Mouse (Mus musculus) stomach, embryonic 15.5 days (tissue): ENCODE results near the gene Zfp64. TPM values are rescaled to one million over a fixed set of nuclear protein-coding genes. Genes with fewer than 3 reads are reported as not detected.
"Not testable (repeated sequence)": the region's sequence is repeated elsewhere in the genome, so short reads cannot be mapped to it uniquely, and the experiment has no call there.

Source experiments
- ATAC-seq: fragments of 200-750 bp; cut with Nextera tagmentation; 2 replicates; pipeline ENCODE4 v1.8.0; 2017; ENCODE audit warnings: low read depth, moderate number of reproducible peaks, moderate TSS enrichment; ENCODE audit not compliant: insufficient read depth, low FRiP score
- H3K27ac ChIP-seq: fragments of 300-500 bp; sonication (generic); 2 replicates; pipeline ENCODE4 v1.5.1; 2015; ENCODE audit warnings: mild to moderate bottlenecking, inconsistent platforms
- H3K27me3 ChIP-seq: fragments of 300-500 bp; sonication (generic); replicated peaks from 2 replicates; pipeline ENCODE4 v1.6.1; 2015; ENCODE audit warnings: inconsistent platforms
- H3K36me3 ChIP-seq: fragments of 300-500 bp; sonication (generic); 2 replicates; pipeline ENCODE4 v1.6.1; 2015; ENCODE audit warnings: inconsistent platforms
- H3K4me1 ChIP-seq: fragments of 300-500 bp; sonication (generic); 2 replicates; pipeline ENCODE4 v1.6.1; 2015; ENCODE audit warnings: inconsistent platforms
- H3K4me2 ChIP-seq: fragments of 300-500 bp; sonication (generic); 2 replicates; pipeline ENCODE4 v1.6.1; 2015; ENCODE audit warnings: mild to moderate bottlenecking, inconsistent platforms
- H3K4me3 ChIP-seq: fragments of 300-500 bp; sonication (generic); replicated peaks from 2 replicates; pipeline ENCODE4 v1.5.1; 2015; ENCODE audit warnings: inconsistent platforms
- H3K9ac ChIP-seq: fragments of 300-500 bp; sonication (generic); 2 replicates; pipeline ENCODE4 v1.6.1; 2015; ENCODE audit warnings: inconsistent platforms
- H3K9me3 ChIP-seq: fragments of 300-500 bp; sonication (generic); 2 replicates; pipeline ENCODE4 v1.6.1; 2016; ENCODE audit warnings: inconsistent platforms
- WGBS: fragments of 180-500 bp; shearing (Covaris S2); methylation state at CpG from one replicate; pipeline ENCODE4 v1.1.7; 2015; 5-methylcytosine and 5-hydroxymethylcytosine counted together
- polyA plus RNA-seq: library from polyadenylated mRNA; unstranded; fragments of >200 nt; fragmentation: Nextera tagmentation; extraction: Ambion mirVana; gene quantifications from 2 replicates; pipeline ENCODE4 v1.2.1, GENCODE M21; 2015

The Zfp64 gene
- polyA plus RNA-seq, 1 experiment from 2014 or later: 31.9 TPM

DNA sequence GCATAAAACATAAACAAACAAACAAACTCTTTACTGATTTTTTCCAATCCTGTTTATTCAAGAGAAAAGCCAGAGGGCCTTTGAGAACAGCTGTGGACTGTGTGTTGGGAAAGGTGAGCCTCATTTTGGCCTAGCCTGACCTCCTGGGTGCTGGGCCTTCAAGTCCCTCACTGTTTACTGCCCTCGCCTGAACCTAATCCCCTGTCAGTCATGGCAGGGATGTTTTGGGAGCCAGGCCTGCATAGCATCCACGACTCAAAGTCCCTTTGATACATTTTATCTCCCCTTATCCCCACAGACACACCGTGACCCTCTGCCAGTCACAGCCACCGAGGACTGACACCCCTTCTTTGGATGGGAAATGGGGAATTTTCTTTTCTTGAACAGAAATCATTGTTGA is 92.7 kb downstream of the Zfp64 start:
- Histone ChIP-seq H3K4me3 (no peak overlapping the region), H3K36me3 (no peaks in the 10 kb centered on the region), H3K27ac (no peak overlapping the region), H3K9ac (no peak overlapping the region), H3K9me3 (no peaks in the 10 kb centered on the region), H3K27me3 (no peaks in the 10 kb centered on the region), H3K4me1 (no peaks in the 10 kb centered on the region), H3K4me2 (no peak overlapping the region)
- WGBS: 42% methylated on average over 4 of the region's 4 CpGs
- no peak for ATAC-seq

GRCm38 (mm10) chr2:168860922-168861740 is 94.3 kb downstream of the Zfp64 start:
- no peak overlapping the region for H3K27ac ChIP-seq
- no peaks in the 10 kb centered on the region for H3K36me3 ChIP-seq
- H3K27me3 ChIP-seq: no peaks in the 10 kb centered on the region
- no peak overlapping the region for H3K4me3 ChIP-seq
- no peak overlapping the region for H3K4me2 ChIP-seq
- no peaks in the 10 kb centered on the region for H3K4me1 ChIP-seq
- ATAC-seq: no peak
- H3K9me3 ChIP-seq: no peaks in the 10 kb centered on the region
- 64% methylated on average over 24 of the region's 24 CpGs for WGBS
- no peak overlapping the region for H3K9ac ChIP-seq

GRCm38 (mm10) chr2:168860032-168860691 is 95.2 kb downstream of the Zfp64 start:
- WGBS: 27% methylated on average over 16 of the region's 16 CpGs
- H3K4me1 ChIP-seq: no peaks in the 10 kb centered on the region

DNA sequence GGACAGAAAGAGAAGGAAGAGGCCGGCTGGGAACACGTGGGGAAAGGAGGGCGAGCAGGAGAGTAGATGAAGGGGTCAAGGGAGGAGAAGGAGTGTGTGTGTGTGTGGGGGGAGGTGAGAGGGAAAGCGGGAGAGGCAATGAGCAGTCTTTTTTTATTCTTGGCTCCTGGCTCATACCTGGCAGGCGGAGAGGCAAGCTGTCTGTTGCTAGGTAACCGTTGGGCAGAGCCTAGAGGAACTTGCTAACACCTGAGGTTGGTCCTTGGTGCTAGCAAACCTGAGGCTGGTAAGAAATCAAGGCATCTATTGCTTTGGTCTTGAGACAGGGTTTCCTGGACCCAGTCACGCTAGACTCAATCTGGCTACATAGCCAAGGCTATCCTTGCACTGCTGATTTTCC is 98.7 kb downstream of the Zfp64 start:
- no peak overlapping the region for H3K4me2 ChIP-seq
- H3K9me3 ChIP-seq: no peaks in the 10 kb centered on the region
- H3K27ac ChIP-seq: no peak overlapping the region
- no peaks in the 10 kb centered on the region for H3K36me3 ChIP-seq
- 51% methylated on average over 7 of the region's 7 CpGs for WGBS
- H3K4me3 ChIP-seq: no peak overlapping the region
- H3K4me1 ChIP-seq: no peaks in the 10 kb centered on the region
- H3K27me3 ChIP-seq: no peaks in the 10 kb centered on the region
- ATAC-seq: no peak
- H3K9ac ChIP-seq: no peak overlapping the region

More at GRCm38 (mm10) chr2:168860032-168860691, 95.2 kb downstream of the Zfp64 start:
- no peak for ATAC-seq
- Histone ChIP-seq H3K36me3 (no peaks in the 10 kb centered on the region), H3K27ac (no peak overlapping the region), H3K9ac (no peak overlapping the region), H3K4me2 (no peak overlapping the region), H3K4me3 (no peak overlapping the region), H3K27me3 (no peaks in the 10 kb centered on the region), H3K9me3 (no peaks in the 10 kb centered on the region)

DNA sequence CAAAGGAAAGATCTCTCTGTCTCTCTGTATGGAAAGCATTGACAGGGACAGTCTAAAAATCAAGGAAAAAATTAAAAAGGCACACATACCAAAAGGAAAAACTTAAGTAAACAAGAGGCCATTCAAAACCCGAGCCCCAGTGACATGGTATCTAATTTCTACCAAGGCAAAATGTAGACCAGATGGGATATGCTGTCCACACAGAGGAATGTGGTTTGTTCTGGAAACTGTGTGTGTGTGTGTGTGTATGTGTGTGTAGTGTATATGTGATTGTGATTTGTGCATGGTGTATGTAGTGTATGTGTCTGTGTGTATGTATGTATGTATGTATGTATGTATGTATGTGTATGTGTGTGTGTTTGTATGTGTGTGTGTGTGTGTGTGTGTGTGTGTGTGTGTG is 100.6 kb downstream of the Zfp64 start:
- Histone ChIP-seq H3K4me2 (no peak overlapping the region), H3K4me1 (no peaks in the 10 kb centered on the region), H3K36me3 (no peaks in the 10 kb centered on the region), H3K27ac (no peak overlapping the region), H3K27me3 (no peaks in the 10 kb centered on the region), H3K9me3 (no peaks in the 10 kb centered on the region), H3K4me3 (no peak overlapping the region), H3K9ac (no peak overlapping the region)
- 16% methylated on average over 1 of the region's 1 CpGs for WGBS
- no peak for ATAC-seq

GRCm38 (mm10) chr2:168853869-168854268 is 101.5 kb downstream of the Zfp64 start:
- H3K9ac ChIP-seq, H3K36me3 ChIP-seq, H3K27ac ChIP-seq, H3K9me3 ChIP-seq, H3K4me3 ChIP-seq, H3K27me3 ChIP-seq, H3K4me2 ChIP-seq, ATAC-seq, H3K4me1 ChIP-seq: not testable (repeated sequence)
- WGBS: 91% methylated on average over 13 of the region's 13 CpGs

DNA sequence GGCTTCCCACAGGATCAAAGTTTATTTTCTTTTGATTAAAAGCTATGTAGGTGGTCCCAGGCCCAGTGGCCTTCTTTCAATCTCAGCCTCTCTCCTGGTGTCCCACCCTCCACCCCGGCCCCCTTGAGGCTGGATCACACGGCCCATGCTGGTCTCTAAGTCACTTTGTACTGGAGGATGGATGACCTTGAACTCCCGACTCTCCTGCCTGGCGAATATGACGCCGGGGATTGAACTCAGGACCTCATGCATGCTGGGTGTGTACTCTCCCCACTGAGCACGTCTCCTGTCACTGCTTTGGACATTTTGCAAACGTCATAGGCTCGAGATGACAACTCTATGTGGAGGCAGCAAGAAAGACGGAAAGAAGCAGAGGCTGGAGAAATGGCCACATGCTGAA is 103.8 kb downstream of the Zfp64 start:
- no peaks in the 10 kb centered on the region for H3K4me1 ChIP-seq
- no peaks in the 10 kb centered on the region for H3K9me3 ChIP-seq
- H3K36me3 ChIP-seq: no peaks in the 10 kb centered on the region
- WGBS: 52% methylated on average over 10 of the region's 10 CpGs
- H3K9ac ChIP-seq: no peak overlapping the region
- ATAC-seq: no peak
- H3K4me2 ChIP-seq: no peak overlapping the region
- no peak overlapping the region for H3K4me3 ChIP-seq
- H3K27me3 ChIP-seq: no peaks in the 10 kb centered on the region
- no peak overlapping the region for H3K27ac ChIP-seq

- Histone ChIP-seq H3K27me3 (peaks cover 8% of the 10 kb centered on the region; the same call in 1 of the 2 replicates), H3K4me3 (no peak overlapping the region), H3K36me3 (no peaks in the 10 kb centered on the region), H3K4me2 (no peak overlapping the region), H3K9ac (no peak overlapping the region), H3K27ac (no peak overlapping the region), H3K4me1 (no peaks in the 10 kb centered on the region), H3K9me3 (no peaks in the 10 kb centered on the region)
- ATAC-seq: no peak
- WGBS: 84% methylated on average over 3 of the region's 3 CpGs
Observed at GRCm38 (mm10) chr2:168848553-168848952, 106.8 kb downstream of the Zfp64 start.

DNA sequence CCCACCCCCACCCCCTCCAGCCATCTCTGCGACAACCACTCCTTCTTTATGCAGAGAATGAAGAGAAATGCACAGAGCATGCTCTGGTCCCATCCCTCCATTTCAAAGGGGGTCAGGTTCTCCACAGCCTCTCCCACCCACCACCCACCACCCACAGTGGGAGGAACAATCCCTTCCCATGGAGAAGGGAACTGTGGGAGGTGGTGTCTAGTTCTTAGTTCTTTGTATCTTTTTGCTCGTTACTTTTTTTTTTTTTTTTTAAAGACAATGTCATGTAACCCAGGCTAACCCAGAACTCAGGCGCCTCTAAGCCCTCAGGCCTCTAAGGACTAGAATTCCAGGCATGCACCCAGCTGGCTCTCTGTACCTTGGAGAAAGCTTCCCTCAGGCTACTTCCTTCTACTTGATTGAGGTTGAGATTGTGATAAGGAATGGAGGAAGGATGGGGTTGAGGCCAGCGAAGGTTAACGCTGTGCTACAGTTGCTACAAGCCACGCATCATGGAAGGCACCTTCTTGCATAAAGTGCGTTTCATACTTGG is 109.1 kb downstream of the Zfp64 start:
- no peaks in the 10 kb centered on the region for H3K9me3 ChIP-seq
- H3K9ac ChIP-seq: no peak overlapping the region
- H3K4me1 ChIP-seq: peaks cover 7% of the 10 kb centered on the region; the same call in 1 of the 2 replicates
- no peak overlapping the region for H3K4me3 ChIP-seq
- ATAC-seq: no peak
- H3K4me2 ChIP-seq: no peak overlapping the region
- WGBS: 71% methylated on average over 7 of the region's 7 CpGs
- peaks cover 19% of the 10 kb centered on the region; the same call in 1 of the 2 replicates for H3K27me3 ChIP-seq
- no peak overlapping the region for H3K27ac ChIP-seq
- H3K36me3 ChIP-seq: no peaks in the 10 kb centered on the region

Other genes starting within 250 kb of the Zfp64 start
- 22.6 and 24.3 TPM in 2 replicates for gene Atp9a, start 213.2 kb downstream of the Zfp64 start, polyA plus RNA-seq
- 0.90 and 1.1 TPM in 2 replicates for gene Sall4, start 187.6 kb downstream of the Zfp64 start, polyA plus RNA-seq